Mouse (Mus musculus): ENCODE results near the gene Gm21188.
"Not testable (repeated sequence)": the region's sequence is repeated elsewhere in the genome, so short reads cannot be mapped to it uniquely, and the experiment has no call there.

Gm21188 gene

GRCm38 (mm10) chr13:120052085-120052484 lies at the start of gene Gm21188:
Gene Gm21188, minus strand, starts transcription at chr13:120052194.
- not testable (repeated sequence) for DNase-seq (ENCODE audit: low spot score in 2 of 2)

DNA sequence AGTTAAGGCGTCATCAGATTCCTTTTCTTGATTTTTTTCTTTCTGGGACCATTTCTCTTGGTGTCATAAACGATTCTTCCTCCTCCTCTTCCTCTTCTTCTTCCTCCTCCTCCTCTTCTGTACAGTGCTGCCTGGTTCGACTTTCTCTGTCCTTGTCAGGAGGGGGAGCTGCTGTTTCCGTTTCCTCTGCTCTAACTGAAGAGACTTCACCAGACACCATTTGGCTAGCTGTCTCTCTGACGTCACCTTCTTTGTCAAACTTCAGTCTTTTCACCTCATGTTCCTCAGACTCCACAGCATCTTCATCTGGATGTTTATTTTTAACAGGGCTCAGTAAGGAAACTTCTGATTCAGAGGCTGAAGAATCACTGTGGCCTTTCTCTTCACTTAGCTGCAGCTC lies 47.3 kb upstream of the Gm21188 start:
- not testable (repeated sequence) for DNase-seq (ENCODE audit: low spot score in 2 of 2)

- not testable (repeated sequence) for DNase-seq (ENCODE audit: low spot score in 2 of 2)
Measured at GRCm38 (mm10) chr13:120096938-120097256, 44.9 kb upstream of the Gm21188 start.

GRCm38 (mm10) chr13:120096241-120096937 lies 44.4 kb upstream of the Gm21188 start:
- DNase-seq (ENCODE audit: low spot score in 2 of 2) = not testable (repeated sequence)

- not testable (repeated sequence) for DNase-seq (ENCODE audit: low spot score in 2 of 2)
Measured at GRCm38 (mm10) chr13:120092950-120093349, 41.0 kb upstream of the Gm21188 start.

DNA sequence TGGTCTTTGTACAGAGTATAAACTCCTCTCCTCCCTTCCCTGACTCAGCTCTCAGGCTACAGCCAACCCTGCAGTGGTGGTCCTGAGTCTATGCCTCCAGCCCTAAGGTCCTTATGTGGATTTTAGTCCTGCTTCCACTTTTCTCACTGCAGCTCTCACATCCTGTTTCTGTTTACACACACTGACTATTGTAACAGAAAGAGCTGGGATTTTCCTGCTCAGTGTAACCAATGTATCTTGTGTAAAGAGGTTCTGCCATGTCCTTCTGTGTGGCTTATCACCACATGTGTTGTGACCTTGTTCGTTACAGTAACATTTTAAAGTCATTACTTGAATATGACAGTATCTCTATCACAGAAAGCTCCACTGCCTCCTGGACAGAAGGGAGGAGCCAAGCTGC lies 27.6 kb upstream of the Gm21188 start:
- not testable (repeated sequence) for DNase-seq (ENCODE audit: low spot score in 2 of 2)

DNA sequence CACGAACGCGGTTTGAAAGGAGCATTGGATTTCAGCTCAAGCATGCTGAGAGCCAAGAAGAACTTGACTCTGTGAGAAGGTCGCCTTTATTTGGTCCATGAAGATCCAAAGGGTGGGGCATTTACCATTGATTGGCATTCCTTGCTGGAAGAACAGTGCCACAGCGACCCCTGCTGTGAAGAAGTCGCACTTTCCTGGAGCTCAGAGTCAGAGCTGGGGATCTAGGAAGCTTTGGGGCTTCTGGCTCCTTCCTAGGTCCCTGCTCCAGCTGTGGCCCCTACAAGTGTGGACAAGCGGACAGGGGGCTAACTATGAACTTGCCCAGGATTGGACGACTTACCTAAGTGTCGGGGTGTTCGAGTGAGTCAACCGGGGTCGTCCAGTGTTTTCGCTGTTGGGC lies 18.9 kb upstream of the Gm21188 start:
- not testable (repeated sequence) for DNase-seq (ENCODE audit: low spot score in 2 of 2)

- DNase-seq (ENCODE audit: low spot score in 2 of 2) = not testable (repeated sequence)
Measured at GRCm38 (mm10) chr13:120070012-120070598, 18.1 kb upstream of the Gm21188 start.

- not testable (repeated sequence) for DNase-seq (ENCODE audit: low spot score in 2 of 2)
Measured at GRCm38 (mm10) chr13:120063439-120064089, 11.6 kb upstream of the Gm21188 start.

- not testable (repeated sequence) for DNase-seq (ENCODE audit: low spot score in 2 of 2)
Measured at GRCm38 (mm10) chr13:120062903-120063302, 10.9 kb upstream of the Gm21188 start.

- DNase-seq (ENCODE audit: low spot score in 2 of 2) = not testable (repeated sequence)
Measured at GRCm38 (mm10) chr13:120048608-120049007, 3.4 kb downstream of the Gm21188 start.

GRCm38 (mm10) chr13:120048186-120048585 lies 3.8 kb downstream of the Gm21188 start:
- DNase-seq (ENCODE audit: low spot score in 2 of 2) = not testable (repeated sequence)

DNA sequence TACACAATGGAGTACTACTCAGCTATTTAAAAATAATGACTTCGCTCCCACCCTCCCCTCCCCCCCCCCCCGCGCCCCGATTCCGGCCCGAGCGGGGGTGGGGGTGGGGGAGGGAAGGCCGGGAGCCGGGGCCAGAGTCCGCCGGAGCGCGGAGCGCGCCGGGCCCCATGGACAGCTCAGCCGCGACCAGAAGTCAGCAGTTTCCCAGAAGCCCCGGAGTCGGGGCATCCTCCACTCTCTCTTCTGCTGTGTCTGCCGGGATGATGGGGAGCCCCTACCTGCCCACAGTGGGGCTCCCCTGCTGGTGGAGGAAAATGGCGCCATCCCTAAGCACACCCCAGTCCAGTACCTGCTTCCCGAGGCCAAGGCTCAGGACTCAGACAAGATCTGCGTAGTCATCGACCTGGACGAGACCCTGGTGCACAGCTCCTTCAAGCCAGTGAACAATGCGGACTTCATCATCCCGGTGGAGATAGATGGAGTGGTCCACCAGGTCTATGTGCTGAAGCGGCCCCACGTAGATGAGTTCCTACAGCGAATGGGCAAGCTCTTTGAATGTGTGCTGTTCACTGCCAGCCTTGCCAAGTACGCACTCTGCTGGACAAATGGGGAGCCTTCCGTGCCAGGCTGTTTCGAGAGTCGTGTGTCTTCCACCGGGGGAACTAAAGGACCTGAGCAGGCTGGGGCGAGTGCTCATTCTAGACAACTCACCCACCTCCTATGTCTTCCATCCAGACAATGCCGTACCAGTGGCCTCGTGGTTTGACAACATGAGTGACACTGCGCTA lies 5.4 kb downstream of the Gm21188 start:
- DNase-seq (ENCODE audit: low spot score in 2 of 2) = not testable (repeated sequence)

DNA sequence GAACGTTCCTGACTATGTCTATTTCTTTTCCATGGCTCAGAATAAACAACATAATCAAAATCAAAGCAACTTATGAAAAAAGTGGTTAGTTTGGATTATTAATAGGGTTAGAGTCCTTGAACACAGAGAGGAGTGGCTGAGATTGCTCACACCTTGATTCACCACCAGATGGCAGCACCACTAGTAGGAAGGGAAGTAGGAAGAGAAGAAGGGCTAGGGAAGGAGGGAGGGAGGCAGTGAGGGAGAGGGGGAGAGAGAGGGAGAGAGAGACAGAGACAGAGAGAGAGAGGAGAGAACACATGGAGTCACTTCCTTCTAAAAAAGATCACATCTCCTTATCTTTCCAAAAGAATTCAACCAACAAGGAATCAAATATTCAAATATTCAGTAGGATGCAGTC lies 10.8 kb downstream of the Gm21188 start:
- not testable (repeated sequence) for DNase-seq (ENCODE audit: low spot score in 2 of 2)

DNA sequence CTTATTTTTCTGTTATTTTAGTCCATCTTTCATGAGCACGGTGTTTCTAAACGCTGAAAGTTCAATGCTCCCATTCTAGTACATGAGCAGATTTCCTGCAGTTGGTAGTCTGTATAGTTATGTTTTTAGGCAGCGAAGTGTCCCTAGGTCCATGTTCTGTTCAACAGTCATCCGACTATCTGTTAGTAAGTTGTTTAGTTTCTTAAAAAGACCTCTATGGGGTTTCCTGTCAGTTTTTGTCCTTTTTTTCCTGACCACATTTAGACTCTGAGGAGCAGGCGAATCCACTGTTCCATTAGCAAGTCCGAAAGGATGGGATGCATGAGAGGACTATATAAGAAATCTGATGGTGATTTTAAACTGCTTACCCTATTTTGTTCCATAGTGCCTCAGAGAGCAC lies 14.1 kb downstream of the Gm21188 start:
- not testable (repeated sequence) for DNase-seq (ENCODE audit: low spot score in 2 of 2)

- DNase-seq (ENCODE audit: low spot score in 2 of 2) = not testable (repeated sequence)
Measured at GRCm38 (mm10) chr13:120036577-120037115, 15.3 kb downstream of the Gm21188 start.

GRCm38 (mm10) chr13:120035151-120035550 lies 16.8 kb downstream of the Gm21188 start:
- DNase-seq (ENCODE audit: low spot score in 2 of 2) = not testable (repeated sequence)

- DNase-seq (ENCODE audit: low spot score in 2 of 2) = not testable (repeated sequence)
Measured at GRCm38 (mm10) chr13:120034637-120035036, 17.4 kb downstream of the Gm21188 start.

DNA sequence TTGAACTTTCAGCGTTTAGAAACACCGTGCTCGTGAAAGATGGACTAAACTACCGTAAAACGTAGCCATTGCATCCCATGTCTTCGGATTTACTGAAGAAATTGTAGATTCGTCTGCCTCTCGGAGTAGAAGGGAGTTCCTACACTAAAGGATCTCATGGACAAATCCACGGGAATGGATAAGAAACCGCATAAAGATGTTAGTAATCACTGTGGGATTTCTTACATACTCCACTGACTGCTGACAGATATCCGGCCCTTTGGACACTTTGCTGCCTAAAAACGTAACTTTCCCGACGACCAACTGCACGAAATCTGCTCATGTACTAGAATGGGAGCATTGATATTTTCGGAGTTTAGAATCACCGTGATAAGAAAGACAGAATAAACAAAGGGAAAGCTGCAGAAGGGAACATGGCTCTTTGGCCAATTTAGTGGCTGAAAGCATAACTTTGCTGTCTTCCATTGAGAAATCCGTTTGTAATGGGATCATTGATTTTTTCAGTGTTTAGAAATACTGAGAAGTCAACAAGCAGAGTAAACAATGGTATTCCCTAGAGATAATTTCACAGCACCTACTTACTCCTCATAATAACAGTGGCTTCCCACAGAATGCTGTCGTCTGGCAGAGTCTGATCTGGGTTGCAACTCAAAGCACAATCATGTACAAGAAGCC lies 18.3 kb downstream of the Gm21188 start:
- DNase-seq (ENCODE audit: low spot score in 2 of 2) = peak in 1 of 2 experiments; percentile 78

DNA sequence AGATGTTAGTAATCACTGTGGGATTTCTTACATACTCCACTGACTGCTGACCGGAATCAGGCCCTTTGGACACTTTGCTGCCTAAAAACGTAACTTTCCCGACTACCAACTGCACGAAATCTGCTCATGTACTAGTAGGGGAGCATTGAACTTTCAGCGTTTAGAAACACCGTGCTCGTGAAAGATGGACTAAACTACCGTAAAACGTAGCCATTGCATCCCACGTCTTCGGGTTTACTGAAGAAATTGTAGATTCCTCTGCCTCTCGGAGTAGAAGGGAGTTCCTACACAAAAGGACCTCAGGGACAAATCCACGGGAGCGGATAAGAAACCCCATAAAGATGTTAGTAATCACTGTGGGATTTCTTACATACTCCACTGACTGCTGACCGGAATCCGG lies 20.3 kb downstream of the Gm21188 start:
- not testable (repeated sequence) for DNase-seq (ENCODE audit: low spot score in 2 of 2)

DNA sequence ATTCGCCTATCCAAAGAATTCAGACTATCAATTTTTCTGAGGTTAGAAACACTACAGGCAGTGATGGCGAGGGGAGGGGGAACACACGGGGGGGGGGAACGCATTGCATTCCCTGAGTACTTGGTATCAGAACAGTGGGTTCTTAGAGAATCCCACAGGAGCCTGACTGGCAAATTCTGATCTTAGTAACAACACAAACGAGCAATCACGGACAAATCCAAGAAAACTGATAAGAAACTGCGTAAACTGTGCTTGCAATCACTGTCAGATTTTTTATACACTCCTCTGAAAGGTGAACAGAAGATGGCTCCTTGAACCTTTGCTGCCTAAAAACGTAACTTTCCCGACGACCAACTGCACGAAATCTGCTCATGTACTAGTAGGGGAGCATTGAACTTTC lies 24.6 kb downstream of the Gm21188 start:
- DNase-seq (ENCODE audit: low spot score in 2 of 2) = not testable (repeated sequence)

Data from urinary bladder, postnatal 4 days (tissue).